Comparison of ENCODE assay signal across 9 mouse cellular contexts in genomic region chr4:97745296-97746105, GRCm38 (mm10). TPM values are rescaled to one million over a fixed set of nuclear protein-coding genes. Genes with fewer than 3 reads are reported as not detected.
DNase-seq lines count a peak whose midpoint lies in the region; ATAC-seq lines count a peak whose summit lies in the region.
"Had no signal": no experiment of that assay in that cellular context is flagged by ENCODE, and none has a peak within 500 bp of the region (broad histone marks: within the 10 kb centered on the region; RNA-seq: fewer than 3 reads in every experiment).

No protein-coding gene starts in this region.

- DNase-seq in embryo, embryonic 10 days (ENCODE audit: low spot score): peak; percentile 90
- DNase-seq in gastrocnemius, postnatal 14 days: peak; percentile 82
- peak; percentile 70 to 84 for DNase-seq in left cerebral cortex, postnatal 10 days (ENCODE audit: extremely low spot score in 1 of 2, low spot score in 2 of 2)
- DNase-seq in right cerebral cortex, postnatal 25 days: peak; percentile 76
- peak; percentile 48 for DNase-seq in yolk sac, embryonic 10.5 days (ENCODE audit: low spot score)

- peak; percentile 80 for ATAC-seq in activated CD4-positive, CD25-positive, alpha-beta regulatory T cell, adult 4 months
- peak; percentile 84 for ATAC-seq in inflammation-experienced regulatory T-cells, adult 6 months
- peak; percentile 93 for ATAC-seq in megakaryocyte progenitor cell, adult 5-6 weeks (replicated peaks; ENCODE audit: poor library complexity)

- intact Hi-C loops in gastrocnemius, postnatal 14 days (cut with DNase I; ENCODE audit: low total_unique reads): loop anchor here (2.0 to 10.0 kb wide), 6 partner anchors 71 to 1041 kb away; no protein-coding TSS in a partner anchor
- intact Hi-C loops in left cerebral cortex, postnatal 10 days (cut with DNase I): loop anchor here (5.0 to 10.0 kb wide), 5 partner anchors 68 to 1041 kb away; no protein-coding TSS in a partner anchor

RNA-seq across cellular contexts. Expression of gene Nfia, which starts 27.0 kb away (rescaled TPM):
- polyA plus RNA-seq in activated CD4-positive, CD25-positive, alpha-beta regulatory T cell, adult 4 months (2017; shearing (Covaris generic)): 10 to 100 TPM in 1 of 2 experiments, 1 to 10 TPM in 1; 7.3 to 12.6 TPM
- total RNA-seq in gastrocnemius, postnatal 14 days (2021): 10 to 100 TPM; 69.5 to 70.1 TPM
- polyA plus RNA-seq in inflammation-experienced regulatory T-cells, adult 6 months (2017; shearing (Covaris generic)): 10 to 100 TPM; 11.0 to 19.2 (median 15.7) TPM
- 10 to 100 TPM; 76.4 to 79.5 TPM for total RNA-seq in left cerebral cortex, postnatal 10 days (2021)
- total RNA-seq in megakaryocyte progenitor cell, adult 5-6 weeks (2015): 21.5 and 35.1 TPM in 2 replicates
- 1.5 and 3.9 TPM in 2 replicates for total RNA-seq in megakaryocyte progenitor cell, adult 5-6 weeks (2017)

RNA-seq across cellular contexts. Expression of gene E130114P18Rik, which starts 32.4 kb away (rescaled TPM):
- polyA plus RNA-seq in activated CD4-positive, CD25-positive, alpha-beta regulatory T cell, adult 4 months (2017; shearing (Covaris generic)): not detected
- under 1 TPM; 0.38 to 0.39 TPM for total RNA-seq in gastrocnemius, postnatal 14 days (2021)
- not detected for polyA plus RNA-seq in inflammation-experienced regulatory T-cells, adult 6 months (2017; shearing (Covaris generic))
- total RNA-seq in left cerebral cortex, postnatal 10 days (2021): 1 to 10 TPM; 6.1 to 6.9 TPM
- total RNA-seq in megakaryocyte progenitor cell, adult 5-6 weeks (2015): not detected in 2 replicates
- total RNA-seq in megakaryocyte progenitor cell, adult 5-6 weeks (2017): not detected in 2 replicates
- polyA plus RNA-seq: myocyte had no signal

Comparison
In these comparisons a context has a peak if more than half of its experiments do, and no peak if none do; other contexts are left out.
1. Peak in every context shown above with its lines: DNase-seq and ATAC-seq.
2. RNA of gene E130114P18Rik, which starts 32.4 kb away (total RNA-seq): 6.1 to 6.9 TPM in left cerebral cortex, postnatal 10 days; 0.38 to 0.39 TPM in gastrocnemius, postnatal 14 days and not detected in megakaryocyte progenitor cell, adult 5-6 weeks; every median in the first group is over 4 times any median in the second.